Mouse (Mus musculus): ENCODE data around the gene Znhit1.

Gene Znhit1

DNA sequence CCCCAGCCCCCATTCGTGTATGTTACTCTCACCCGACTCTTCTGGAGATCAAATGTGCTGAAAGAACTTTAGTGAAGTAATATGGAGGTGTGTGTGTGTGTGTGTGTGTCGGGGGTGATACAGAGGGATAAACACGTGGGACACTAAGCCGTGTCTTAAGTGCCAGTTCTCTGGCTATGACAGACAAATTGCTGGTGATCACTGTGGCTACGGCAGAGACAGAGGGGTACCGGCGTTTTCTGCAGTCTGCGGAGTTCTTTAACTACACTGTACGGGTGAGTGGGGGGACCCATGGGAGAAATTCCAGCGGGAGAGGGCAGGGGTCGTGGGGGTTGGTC, at the start of gene Znhit1:
TSS of gene Znhit1 (minus strand) at position 88 of the 338 bp plus-strand sequence.
- no peak for DNase-seq

DNA sequence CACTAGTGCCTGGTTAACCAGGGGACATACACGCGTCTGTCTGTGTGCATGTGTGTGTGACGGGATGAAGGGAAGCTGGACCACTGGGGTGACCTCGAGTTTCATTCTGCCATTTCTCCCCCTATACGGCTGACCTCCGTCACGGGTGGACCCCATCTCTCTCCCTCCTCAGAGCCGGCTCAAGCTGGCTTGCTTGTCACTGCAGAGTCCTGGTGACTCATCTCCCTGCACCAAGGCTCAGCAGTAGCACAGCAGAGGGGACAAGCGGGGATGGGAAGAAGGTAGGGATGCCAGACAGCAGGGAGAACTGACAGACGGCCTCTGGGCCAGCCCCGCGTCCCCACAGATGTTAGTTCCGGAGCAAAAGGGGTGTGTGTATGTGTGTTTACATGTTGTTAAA, 48.4 kb upstream of the Znhit1 start:
- DNase-seq = no peak

DNA sequence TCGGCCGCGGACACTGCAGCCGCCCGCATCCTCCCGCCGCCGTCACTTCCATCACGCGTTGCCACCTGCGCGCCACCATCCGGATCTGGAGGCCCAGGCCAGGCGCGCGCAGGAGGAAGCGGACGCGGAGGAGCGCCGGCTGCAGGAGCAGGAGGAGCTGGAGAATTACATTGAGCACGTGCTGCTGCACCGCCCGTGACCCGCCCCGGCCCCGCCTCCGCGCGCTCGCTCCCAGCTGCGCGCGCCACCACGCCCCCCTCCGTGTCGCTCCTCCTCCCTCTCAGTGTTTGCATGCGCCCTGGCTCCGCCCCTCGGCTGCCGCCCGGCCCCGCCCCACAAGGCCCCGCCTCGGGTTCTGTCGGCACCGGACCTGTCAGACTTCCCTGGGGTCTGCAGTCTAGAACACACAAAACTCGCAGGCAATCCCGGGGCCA, 44.8 kb upstream of the Znhit1 start:
- DNase-seq = peak; percentile 72

DNA sequence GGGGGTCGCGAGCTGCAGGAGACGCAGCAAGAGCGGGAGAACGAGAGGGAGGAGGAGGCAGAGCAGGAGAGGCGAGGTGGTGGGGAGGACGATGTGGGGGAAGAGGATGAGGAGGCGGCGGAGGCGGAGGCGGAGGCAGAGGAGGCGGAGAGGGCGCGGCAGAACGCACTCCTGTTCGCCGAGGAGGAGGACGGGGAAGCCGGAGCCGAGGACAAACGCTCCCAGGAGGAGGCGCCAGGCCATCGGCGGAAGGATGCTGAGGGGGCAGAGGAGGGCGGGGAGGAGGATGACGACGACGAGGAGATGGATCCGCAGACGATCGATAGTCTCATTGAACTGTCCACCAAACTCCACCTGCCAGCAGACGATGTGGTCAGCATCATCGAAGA, 44.2 kb upstream of the Znhit1 start:
- no peak for DNase-seq

DNA sequence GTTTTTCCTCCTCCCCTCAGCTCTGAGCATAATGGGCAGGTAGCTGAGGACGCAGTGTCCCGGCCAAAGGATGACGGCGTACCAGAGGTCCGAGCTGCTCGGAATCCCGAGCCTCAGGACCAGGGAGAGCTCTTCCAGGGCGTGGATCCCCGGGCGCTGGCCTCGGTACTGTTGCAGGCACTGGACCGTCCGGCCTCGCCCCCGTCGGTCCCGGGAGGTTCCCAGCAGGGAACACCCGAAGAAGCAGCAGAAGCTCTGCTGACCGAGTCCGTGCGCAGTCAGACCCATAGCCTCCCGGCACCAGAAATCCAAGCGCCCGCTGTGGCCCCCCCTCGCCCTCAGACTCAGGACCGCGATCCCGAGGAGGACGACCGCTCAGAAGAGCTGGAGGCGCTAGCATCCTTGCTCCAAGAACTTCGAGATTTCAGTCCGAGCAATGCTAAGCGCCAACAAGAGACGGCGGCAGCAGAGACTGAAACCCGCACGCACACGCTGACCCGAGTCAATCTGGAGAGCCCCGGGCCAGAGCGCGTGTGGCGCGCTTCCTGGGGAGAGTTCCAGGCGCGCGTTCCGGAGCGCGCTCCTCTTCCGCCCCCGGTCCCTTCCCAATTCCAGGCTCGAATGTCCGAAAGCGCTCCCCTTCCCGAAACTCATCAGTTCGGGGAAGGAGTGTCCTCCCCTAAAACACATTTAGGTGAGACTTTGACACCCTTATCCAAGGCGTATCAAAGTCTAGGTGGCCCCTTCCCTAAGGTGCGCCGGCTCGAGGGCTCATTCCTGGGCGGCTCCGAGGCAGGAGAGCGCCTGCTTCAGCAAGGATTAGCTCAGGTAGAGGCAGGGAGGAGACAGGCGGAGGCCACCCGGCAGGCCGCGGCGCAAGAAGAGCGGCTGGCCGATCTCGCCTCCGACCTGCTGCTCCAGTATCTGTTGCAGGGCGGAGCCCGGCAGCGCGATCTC, 43.5 kb upstream of the Znhit1 start:
- DNase-seq = no peak

DNA sequence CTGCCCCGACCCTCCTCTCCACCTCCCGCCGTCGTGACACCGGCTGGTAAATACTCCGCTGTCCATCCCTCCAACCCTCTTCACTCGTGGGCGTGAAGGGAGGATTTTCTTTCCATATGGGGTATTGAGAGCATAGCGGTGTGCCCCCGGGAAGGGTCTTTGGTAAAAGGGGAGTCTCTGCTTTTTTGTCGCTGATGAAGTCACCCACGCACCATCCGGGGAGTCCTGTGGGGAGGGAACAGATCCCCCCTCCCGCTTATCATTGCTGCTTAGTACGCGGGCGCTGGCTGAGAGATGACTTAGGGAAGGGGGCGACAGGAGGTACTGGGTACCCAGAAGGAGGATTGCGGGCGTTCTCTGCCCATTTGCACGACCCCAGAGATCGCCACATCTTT, 42.6 kb upstream of the Znhit1 start:
- no peak for DNase-seq

DNA sequence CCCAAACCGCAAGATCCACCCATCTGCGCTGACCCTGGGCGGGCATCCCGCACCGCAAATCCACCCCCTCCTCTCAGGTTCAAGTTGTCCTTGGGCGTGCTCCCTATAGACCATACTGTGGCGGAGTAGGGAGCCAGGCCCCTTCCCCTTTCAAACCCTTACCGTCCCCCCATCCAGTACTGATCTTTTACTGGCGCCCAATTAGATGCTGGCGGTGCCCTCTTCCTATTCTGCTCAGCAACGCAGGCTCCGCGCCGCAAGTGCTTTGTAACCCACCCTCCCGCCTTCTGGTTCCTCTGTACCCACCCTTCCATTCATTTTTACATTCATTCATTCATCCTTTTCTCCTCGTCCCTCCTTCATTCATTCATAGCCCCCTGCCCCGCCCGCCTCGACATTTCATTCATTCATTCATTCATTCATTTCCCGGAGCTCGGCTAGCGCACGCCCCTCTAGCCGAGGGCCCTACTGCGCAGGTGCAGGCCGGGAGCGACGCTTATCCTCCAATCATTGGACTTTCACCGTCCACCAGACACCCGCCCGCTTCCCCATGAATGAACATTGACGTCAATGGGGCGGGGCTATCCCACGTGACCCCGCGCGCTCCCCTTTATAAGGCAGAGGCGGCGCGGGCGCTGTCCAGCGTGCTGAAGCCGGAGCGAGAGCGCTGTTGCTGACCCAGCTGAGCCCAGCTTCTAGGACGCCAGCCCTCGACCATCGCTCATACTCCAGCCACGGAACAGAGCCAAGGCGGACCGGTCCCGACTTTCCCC, 42.0 kb upstream of the Znhit1 start:
- DNase-seq = peak; percentile 95

DNA sequence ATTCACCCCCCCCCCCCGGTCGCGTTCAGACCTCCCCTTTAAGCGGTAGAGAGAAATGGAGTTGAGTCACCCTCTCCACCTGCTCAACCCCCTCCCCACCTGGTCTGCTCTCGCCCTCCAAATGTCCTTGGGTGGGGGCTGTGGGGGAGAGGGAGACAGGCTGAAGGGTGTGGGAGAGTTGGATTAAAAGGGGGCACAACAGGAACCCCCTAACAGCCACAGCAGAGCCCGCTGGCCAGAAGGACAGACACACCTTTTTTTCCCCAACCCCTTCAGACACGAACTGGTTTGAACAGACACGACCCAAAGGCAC, 41.4 kb upstream of the Znhit1 start:
- no peak for DNase-seq

DNA sequence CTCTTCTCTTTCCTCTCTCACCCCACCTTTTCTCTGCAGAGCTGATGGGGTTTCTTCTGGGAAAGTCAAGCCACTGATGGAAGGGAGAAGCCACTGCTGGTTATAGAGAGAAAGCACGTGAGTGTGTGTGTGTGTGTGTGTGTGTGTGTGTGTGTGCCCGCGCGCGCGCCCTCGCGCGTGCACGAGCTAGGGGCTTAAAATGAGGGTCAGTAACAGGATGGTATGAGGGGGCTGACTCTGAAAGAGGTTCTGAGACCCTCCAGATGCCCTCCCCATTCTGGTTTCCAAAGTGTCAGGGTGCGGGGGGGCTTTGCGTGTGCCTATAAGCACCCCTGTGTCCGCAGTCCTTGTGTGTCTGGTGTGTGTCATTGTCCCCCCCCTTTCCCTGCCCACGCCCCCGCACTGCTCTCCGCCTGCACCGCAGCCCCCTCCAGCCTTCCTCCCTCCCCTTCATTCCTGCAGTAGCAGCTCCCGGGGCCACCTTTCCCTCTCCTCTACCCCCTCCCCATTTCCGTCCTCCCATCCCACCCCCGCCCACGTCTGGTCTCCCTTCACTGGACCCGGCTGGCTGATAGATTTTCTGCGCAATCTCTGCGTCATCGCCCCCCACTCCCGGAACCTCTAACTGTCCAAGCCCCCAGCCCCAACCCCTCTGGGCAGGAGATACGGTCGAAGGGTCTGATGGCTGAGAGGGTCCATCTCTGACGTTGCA, 40.9 kb upstream of the Znhit1 start:
- no peak for DNase-seq

DNA sequence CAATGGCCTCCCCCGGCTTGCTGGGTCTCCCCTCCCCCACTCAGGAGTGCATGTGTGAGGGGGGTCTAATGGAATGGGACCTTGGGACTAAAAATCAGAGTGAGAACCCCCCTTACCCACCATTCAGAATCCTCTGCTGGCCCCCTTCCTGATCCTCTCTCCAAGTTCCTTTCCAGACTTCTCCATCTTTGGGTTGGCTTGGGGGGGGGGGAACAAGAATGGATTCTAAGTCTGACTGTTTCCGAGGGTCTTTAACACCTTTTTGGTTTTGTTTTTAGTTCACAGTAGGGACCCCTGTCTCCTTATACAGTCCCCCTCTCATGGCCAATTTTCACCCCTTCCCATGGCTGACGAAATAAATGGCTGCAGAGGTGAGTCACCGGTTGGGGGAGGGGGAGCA, 38.3 kb upstream of the Znhit1 start, which contains the start of gene Vgf:
TSS of gene Vgf (plus strand) at position 301 of the 400 bp plus-strand sequence.
- DNase-seq = no peak

DNA sequence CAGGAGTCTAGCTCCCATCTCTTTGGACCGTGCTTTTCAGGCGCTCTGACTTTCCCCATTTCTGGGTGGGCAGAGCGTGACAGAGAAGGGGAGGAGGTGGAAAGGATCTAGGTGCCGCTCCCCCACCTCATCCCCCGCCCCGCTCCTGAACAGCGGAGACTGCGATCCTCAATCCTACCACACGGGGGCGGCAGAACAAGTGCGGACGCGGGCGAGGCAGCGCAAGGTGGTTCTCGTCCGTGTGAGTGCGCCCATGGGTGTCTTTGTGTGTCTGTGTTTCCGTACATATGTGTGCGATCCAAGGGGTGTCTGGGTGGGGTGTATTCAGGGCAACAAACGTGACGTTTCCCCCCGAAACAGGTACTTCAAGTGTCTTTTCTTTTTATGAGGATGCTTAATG, 37.3 kb upstream of the Znhit1 start:
- DNase-seq = peak; percentile 74

DNA sequence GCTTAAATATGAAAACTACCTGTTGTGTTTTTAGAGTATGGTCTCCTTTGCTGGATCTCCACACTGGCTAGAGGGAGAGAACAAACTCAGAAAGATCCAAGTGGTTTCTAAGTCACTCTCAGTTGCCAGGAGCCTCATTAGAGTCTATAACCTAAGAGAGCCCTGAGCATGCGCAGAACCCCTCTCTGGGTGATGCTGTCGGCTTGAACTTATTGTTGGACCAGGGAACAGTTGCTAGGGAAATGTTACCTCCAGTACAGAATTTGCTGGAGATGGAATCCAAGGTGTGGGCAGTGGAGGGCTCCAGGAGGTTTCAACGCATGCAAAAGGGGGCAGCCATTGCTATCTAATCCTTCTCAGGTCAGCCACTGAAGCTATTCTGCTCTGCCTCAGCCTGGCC, 36.5 kb upstream of the Znhit1 start:
- DNase-seq = no peak

DNA sequence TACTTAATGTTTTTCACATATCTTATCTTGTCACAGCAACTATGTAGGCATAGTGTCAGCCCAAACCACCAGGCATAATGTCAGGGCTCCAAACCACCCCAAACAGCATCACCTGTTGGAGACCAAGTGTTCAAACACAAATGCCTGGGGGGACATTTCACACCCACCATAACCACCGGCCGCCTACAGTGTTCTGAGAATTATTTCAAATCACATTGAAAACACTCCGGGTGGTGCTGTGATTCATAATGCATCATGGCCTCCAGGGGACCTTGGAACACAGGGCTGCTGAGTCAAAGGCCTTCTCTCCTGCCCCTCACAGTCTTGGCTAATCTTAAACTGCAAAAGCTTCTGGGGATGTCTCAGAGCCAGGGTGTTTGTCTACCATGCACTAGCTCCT, 28.1 kb upstream of the Znhit1 start:
- DNase-seq = no peak

DNA sequence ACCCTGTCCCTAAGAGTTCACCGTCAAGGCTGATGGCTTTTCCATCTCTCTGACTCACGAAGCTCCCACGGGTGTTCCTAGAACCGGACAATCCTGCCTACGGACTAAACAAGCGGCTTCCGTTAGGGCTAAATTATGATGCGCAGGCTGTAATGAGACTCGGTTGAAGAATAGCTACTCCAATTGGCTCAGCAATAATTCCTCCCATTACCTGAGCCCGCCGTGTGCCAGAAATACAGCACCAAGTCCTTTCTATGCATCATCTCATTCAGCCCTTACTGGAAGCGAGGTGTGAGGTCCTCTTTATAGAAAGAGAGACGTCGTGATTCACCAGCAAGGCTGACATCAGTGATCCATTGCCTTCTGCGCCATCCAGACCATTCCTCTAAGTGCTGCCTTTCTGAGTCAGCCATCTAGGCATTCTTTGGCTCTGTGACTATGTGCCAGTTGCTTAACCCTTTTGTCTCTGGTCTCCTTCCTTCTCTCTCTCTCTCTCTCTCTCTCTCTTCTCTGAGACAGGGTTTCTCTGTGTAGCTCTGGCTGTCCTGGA, 24.7 kb upstream of the Znhit1 start:
- DNase-seq = no peak

DNA sequence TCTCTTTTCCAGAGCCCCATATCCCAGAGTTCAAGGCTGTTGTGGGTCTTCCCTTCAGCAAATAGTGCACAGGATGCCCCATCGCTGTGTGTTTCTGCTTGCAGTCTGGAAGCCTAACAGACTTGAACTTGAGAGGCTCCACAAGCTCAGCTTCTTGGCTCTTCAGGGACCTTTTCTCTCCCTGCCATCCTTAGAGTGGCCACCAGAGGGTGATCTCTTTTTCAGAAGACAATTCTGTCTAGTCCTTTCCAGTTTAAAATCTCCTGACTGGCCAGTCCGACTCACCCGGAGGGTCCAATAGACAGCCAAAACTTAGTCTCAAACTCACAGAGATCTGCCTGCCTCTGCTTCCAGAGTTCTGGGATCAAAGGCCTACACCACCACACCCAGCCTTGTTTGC, 22.2 kb upstream of the Znhit1 start:
- DNase-seq = peak; percentile 40

DNA sequence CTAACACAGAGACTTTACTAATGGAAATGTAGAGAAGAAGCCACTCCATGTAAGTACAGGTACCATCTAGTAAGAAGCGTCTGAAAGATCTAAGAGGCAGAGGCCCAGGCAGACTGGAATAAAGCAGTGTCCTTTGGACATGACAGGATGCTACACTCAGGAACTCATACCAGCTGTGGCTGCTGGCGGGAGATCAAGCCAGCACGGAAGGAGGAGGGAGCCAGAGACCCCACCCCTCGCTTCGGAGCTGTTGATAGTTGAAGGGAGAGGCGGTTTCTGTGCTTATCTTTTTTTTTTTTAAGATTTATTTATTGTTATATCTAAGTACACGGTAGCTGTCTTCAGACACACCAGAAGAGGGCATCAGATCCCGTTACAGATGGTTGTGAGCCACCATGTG, 19.5 kb upstream of the Znhit1 start:
- DNase-seq = no peak

DNA sequence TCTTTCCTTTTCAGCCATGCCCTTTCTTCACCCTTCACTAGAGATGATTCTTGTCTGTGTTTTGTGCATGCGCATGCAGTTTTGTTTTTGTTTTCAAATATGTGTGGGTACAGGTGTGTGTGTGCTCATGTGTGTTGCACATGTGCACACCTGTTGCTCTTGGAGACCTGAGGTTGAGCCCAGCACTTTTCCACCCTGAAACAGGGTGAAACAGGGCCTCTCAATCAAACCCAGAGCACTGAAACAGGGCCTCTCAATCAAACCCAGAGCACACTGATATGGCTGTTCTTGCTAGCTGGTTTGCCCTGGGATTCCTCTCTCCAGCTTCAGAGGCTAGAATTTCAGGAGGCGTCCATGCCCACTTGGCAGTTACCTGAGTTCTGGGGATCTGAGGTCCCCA, 12.8 kb upstream of the Znhit1 start:
- no peak for DNase-seq

DNA sequence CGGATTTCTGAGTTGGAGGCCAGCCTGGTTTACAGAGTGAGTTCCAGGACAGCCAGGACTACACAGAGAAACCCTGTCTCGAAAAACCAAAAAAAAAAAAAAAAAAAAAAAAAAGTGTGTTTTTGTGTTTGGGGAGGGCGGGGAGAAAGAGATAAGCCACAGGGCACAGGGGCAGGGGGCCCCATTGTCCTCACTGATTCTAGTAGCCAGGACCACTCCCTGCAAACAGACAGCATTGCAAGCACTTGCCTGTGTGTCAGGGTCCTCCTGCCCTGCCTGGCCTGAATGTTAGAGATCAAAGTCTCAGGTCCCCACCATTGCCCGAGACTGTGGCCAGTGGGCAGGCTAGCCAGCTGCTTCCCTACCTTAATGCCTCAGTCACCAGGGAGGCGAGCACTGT, 11.6 kb upstream of the Znhit1 start:
- DNase-seq = no peak

DNA sequence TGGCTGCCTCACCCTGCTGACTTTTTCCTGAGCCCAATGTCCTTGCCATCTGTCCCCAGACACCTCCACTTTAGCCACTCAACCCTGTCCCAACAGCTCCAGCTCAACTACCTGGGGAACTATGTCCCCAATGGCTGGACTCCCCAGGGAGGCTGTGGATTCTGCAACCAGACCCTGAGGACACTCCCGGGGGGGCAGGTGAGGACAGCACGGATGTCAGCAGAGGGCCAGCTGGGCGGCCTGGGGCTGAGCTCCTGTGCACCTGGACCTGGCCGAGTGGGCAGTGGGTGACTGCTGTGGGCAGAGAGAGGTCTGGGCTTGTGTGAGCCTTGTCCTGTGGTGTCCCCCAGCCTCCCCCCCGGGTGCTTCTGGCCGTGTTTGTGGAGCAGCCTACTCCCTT, 2.0 kb upstream of the Znhit1 start:
- DNase-seq = peak; percentile 31

DNA sequence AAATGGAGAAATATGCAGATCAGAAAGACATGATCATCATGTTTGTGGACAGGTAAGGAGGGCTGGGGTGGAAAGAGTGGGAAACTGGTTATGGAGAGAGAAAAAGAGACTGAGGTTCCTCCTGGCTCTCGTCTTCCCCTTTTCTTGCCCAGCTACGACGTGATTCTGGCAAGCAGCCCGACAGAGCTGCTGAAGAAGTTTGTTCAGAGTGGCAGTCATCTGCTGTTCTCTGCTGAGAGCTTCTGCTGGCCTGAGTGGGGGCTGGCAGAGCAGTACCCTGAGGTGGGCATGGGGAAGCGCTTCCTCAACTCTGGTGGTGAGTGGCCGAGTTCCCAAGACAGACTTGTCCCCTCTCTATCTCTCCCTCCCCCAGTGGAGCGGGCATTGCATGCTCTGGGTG, 599 bp upstream of the Znhit1 start:
- peak; percentile 46 for DNase-seq

DNA sequence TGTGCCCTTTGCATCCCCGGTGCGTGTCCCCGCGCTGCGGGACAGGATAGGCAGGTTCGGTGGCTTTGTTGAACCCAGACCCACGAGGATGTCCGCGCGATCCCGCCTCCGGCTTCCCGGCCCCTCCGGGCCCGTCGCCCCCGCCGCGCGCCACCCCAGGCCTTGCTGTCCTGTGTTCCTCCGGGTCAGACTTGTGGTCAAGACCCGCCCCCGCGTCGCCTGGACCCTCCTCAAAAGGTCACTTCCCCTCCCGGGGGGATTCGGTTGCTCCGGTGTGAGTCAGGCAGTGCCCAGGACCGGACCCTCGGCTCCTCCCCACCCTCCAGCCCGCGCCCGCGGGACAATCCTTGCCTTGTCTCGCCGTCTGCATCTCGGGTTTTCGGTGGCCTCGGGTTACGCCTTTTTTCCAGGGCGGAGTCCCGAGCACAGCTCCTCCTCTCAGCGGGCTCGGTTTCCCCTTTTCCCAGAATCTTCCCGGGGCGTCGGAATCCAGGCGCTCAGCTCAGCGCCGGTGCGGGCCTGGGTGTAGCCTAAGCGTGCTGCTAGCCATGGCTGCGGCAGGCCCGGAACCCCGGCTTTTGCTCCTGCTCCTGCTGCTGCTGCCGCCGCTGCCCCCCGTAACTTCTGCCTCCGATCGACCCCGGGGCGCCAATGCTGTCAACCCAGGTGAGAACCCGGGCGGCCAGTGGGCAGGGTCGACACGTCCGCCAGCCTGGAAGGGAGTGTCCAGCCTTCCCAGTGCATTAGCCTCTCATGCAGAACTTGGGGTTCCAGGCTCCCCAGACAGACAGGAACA, 485 bp downstream of the Znhit1 start:
- peak; percentile 85 for DNase-seq

DNA sequence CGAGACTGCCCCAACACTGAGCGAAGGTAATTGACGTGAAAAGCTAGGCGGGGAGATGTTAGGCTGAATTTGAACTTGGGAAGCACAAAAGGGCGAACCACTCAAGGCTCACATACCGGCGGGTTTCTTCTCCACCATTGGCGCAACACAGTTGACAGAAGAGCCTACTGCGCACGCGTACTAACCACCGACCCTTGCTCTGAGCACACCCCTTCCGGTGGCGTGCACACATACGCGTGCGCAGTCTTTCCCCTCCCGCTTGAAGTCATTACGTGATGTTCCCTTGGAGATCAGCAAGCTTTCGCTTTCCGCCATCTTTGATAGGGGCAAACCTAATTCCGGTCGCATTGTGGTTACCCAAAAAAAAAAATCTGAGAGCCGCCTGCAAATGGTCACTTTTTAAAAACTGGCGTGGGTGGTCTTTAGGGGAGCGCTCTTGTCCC, 1.1 kb downstream of the Znhit1 start, which contains the start of gene Plod3:
TSS of gene Plod3 (plus strand) at position 325 of the 443 bp plus-strand sequence.
- DNase-seq = peak; percentile 98
